Mouse (Mus musculus) heart, adult 2 months (tissue): ENCODE data around the gene Etnppl.

Experiments used
- CTCF ChIP-seq: fragments of 200-600 bp; IDR thresholded peaks from 2 replicates; pipeline ENCODE4 v1.8.1; 2022; ENCODE audit warnings: antibody characterized with exemption, mild to moderate bottlenecking, moderate library complexity
- EP300 ChIP-seq: fragments of 200-500 bp; IDR thresholded peaks from 2 replicates; pipeline ENCODE4 v1.6.1; 2011; ENCODE audit warnings: low read depth, low read length, control low read depth; ENCODE audit not compliant: insufficient read depth
- POLR2A ChIP-seq: fragments of 200-500 bp; IDR thresholded peaks from 2 replicates; pipeline ENCODE4 v1.6.1; 2011; ENCODE audit warnings: mild to moderate bottlenecking, low read depth, low read length, control low read depth; ENCODE audit not compliant: insufficient read depth

- TF ChIP-seq CTCF (peak; percentile 54), EP300 (no peak), POLR2A (no peak)
Observed at GRCm38 (mm10) chr3:130607924-130608323, 9.3 kb upstream of the Etnppl start.
